Mouse (Mus musculus): Measurements from ENCODE around the gene Gpr176. TPM values are rescaled to one million over a fixed set of nuclear protein-coding genes. Genes with fewer than 3 reads are reported as not detected.

The Gpr176 gene
- polyA plus RNA-seq, 1 experiment from 2014 or later: 0.30 TPM

- no peaks in the 10 kb centered on the region for H3K27me3 ChIP-seq (ENCODE audit: control insufficient read depth, insufficient read depth, low read length)
- H3K27ac ChIP-seq (ENCODE audit: low read length): no peak overlapping the region
These were observed 31.1 kb upstream of the Gpr176 start for GRCm38 (mm10) chr2:118404336-118404735.

GRCm38 (mm10) chr2:118401834-118402727 lies 28.9 kb upstream of the Gpr176 start:
- H3K4me1 ChIP-seq (ENCODE audit: control insufficient read depth, insufficient read depth, low read length): no peaks in the 10 kb centered on the region
- WGBS: 69% methylated on average over 5 of the region's 5 CpGs
- H3K9me3 ChIP-seq (replicated peaks; ENCODE audit: control insufficient read depth, low read length): no peaks in the 10 kb centered on the region
- H3K4me3 ChIP-seq (replicated peaks; ENCODE audit: low read length): no peak overlapping the region
- H3K36me3 ChIP-seq (ENCODE audit: control insufficient read depth, insufficient read depth, low read length): no peaks in the 10 kb centered on the region
- H3K4me2 ChIP-seq (ENCODE audit: low read depth, low read length): peak overlapping the region; percentile 23; the same call in 1 of the 2 replicates
- H3K27me3 ChIP-seq (ENCODE audit: control insufficient read depth, insufficient read depth, low read length): no peaks in the 10 kb centered on the region
- no peak overlapping the region for H3K9ac ChIP-seq (ENCODE audit: low read length)
- ATAC-seq (ENCODE audit: insufficient read depth, low FRiP score): peak; percentile 82
- peak overlapping the region; percentile 76 for H3K27ac ChIP-seq (ENCODE audit: low read length)

More at GRCm38 (mm10) chr2:118404336-118404735, 31.1 kb upstream of the Gpr176 start:
- H3K4me3 ChIP-seq (replicated peaks; ENCODE audit: low read length): no peak overlapping the region
- no peaks in the 10 kb centered on the region for H3K9me3 ChIP-seq (replicated peaks; ENCODE audit: control insufficient read depth, low read length)
- no peaks in the 10 kb centered on the region for H3K36me3 ChIP-seq (ENCODE audit: control insufficient read depth, insufficient read depth, low read length)
- no peak for ATAC-seq (ENCODE audit: insufficient read depth, low FRiP score)
- no peak overlapping the region for H3K4me2 ChIP-seq (ENCODE audit: low read depth, low read length)
- 91% methylated on average over 5 of the region's 5 CpGs for WGBS
- no peak overlapping the region for H3K9ac ChIP-seq (ENCODE audit: low read length)
- H3K4me1 ChIP-seq (ENCODE audit: control insufficient read depth, insufficient read depth, low read length): no peaks in the 10 kb centered on the region

GRCm38 (mm10) chr2:118399751-118400150 lies 26.5 kb upstream of the Gpr176 start:
- Histone ChIP-seq H3K9me3 (replicated peaks; ENCODE audit: control insufficient read depth, low read length) (no peaks in the 10 kb centered on the region), H3K4me1 (ENCODE audit: control insufficient read depth, insufficient read depth, low read length) (no peaks in the 10 kb centered on the region), H3K36me3 (ENCODE audit: control insufficient read depth, insufficient read depth, low read length) (no peaks in the 10 kb centered on the region), H3K4me3 (replicated peaks; ENCODE audit: low read length) (no peak overlapping the region), H3K9ac (ENCODE audit: low read length) (no peak overlapping the region), H3K27me3 (ENCODE audit: control insufficient read depth, insufficient read depth, low read length) (no peaks in the 10 kb centered on the region), H3K27ac (ENCODE audit: low read length) (no peak overlapping the region), H3K4me2 (ENCODE audit: low read depth, low read length) (no peak overlapping the region)
- ATAC-seq (ENCODE audit: insufficient read depth, low FRiP score): no peak
- WGBS: 76% methylated on average over 5 of the region's 5 CpGs

- H3K27ac ChIP-seq (ENCODE audit: low read length): no peak overlapping the region
- no peak overlapping the region for H3K9ac ChIP-seq (ENCODE audit: low read length)
- no peaks in the 10 kb centered on the region for H3K36me3 ChIP-seq (ENCODE audit: control insufficient read depth, insufficient read depth, low read length)
- ATAC-seq (ENCODE audit: insufficient read depth, low FRiP score): no peak
- WGBS: 71% methylated on average over 5 of the region's 5 CpGs
- no peak overlapping the region for H3K4me2 ChIP-seq (ENCODE audit: low read depth, low read length)
- no peak overlapping the region for H3K4me3 ChIP-seq (replicated peaks; ENCODE audit: low read length)
- no peaks in the 10 kb centered on the region for H3K9me3 ChIP-seq (replicated peaks; ENCODE audit: control insufficient read depth, low read length)
- H3K27me3 ChIP-seq (ENCODE audit: control insufficient read depth, insufficient read depth, low read length): no peaks in the 10 kb centered on the region
- H3K4me1 ChIP-seq (ENCODE audit: control insufficient read depth, insufficient read depth, low read length): peaks cover 12% of the 10 kb centered on the region
These were observed 18.0 kb upstream of the Gpr176 start for GRCm38 (mm10) chr2:118391201-118391600.

GRCm38 (mm10) chr2:118390072-118390471 lies 16.9 kb upstream of the Gpr176 start:
- Histone ChIP-seq H3K4me3 (replicated peaks; ENCODE audit: low read length) (peak overlapping the region; percentile 68; the same call in 1 of the 2 replicates), H3K27ac (ENCODE audit: low read length) (no peak overlapping the region), H3K4me2 (ENCODE audit: low read depth, low read length) (peak overlapping the region; percentile 87; the same call in 1 of the 2 replicates), H3K9me3 (replicated peaks; ENCODE audit: control insufficient read depth, low read length) (no peaks in the 10 kb centered on the region), H3K4me1 (ENCODE audit: control insufficient read depth, insufficient read depth, low read length) (peaks cover 12% of the 10 kb centered on the region), H3K9ac (ENCODE audit: low read length) (peak overlapping the region; percentile 23; the same call in 1 of the 2 replicates), H3K36me3 (ENCODE audit: control insufficient read depth, insufficient read depth, low read length) (no peaks in the 10 kb centered on the region), H3K27me3 (ENCODE audit: control insufficient read depth, insufficient read depth, low read length) (no peaks in the 10 kb centered on the region)
- ATAC-seq (ENCODE audit: insufficient read depth, low FRiP score): no peak
- 78% methylated on average over 5 of the region's 5 CpGs for WGBS

- ATAC-seq (ENCODE audit: insufficient read depth, low FRiP score): no peak
- peak overlapping the region; percentile 89 for H3K9ac ChIP-seq (ENCODE audit: low read length)
- peak overlapping the region; percentile 68 for H3K4me3 ChIP-seq (replicated peaks; ENCODE audit: low read length)
- H3K4me2 ChIP-seq (ENCODE audit: low read depth, low read length): peak overlapping the region; percentile 87
- no peaks in the 10 kb centered on the region for H3K9me3 ChIP-seq (replicated peaks; ENCODE audit: control insufficient read depth, low read length)
- H3K27ac ChIP-seq (ENCODE audit: low read length): no peak overlapping the region
- WGBS: 27% methylated on average over 3 of the region's 3 CpGs
- no peaks in the 10 kb centered on the region for H3K36me3 ChIP-seq (ENCODE audit: control insufficient read depth, insufficient read depth, low read length)
- H3K27me3 ChIP-seq (ENCODE audit: control insufficient read depth, insufficient read depth, low read length): no peaks in the 10 kb centered on the region
- H3K4me1 ChIP-seq (ENCODE audit: control insufficient read depth, insufficient read depth, low read length): peaks cover 12% of the 10 kb centered on the region
These were observed 16.4 kb upstream of the Gpr176 start for GRCm38 (mm10) chr2:118389569-118389968.

GRCm38 (mm10) chr2:118388341-118389335 lies 15.4 kb upstream of the Gpr176 start, which contains the start of gene Eif2ak4:
Eif2ak4 (plus strand) TSS chr2:118388618.
- H3K4me1 ChIP-seq (ENCODE audit: control insufficient read depth, insufficient read depth, low read length): peaks cover 12% of the 10 kb centered on the region
- no peaks in the 10 kb centered on the region for H3K36me3 ChIP-seq (ENCODE audit: control insufficient read depth, insufficient read depth, low read length)
- under 1% methylated on average over 61 of the region's 61 CpGs for WGBS
- peak; percentile 99 for ATAC-seq (ENCODE audit: insufficient read depth, low FRiP score)
- no peaks in the 10 kb centered on the region for H3K9me3 ChIP-seq (replicated peaks; ENCODE audit: control insufficient read depth, low read length)
- H3K27ac ChIP-seq (ENCODE audit: low read length): peak within 1 kb of the TSS; percentile 90
- H3K27me3 ChIP-seq (ENCODE audit: control insufficient read depth, insufficient read depth, low read length): no peaks in the 10 kb centered on the region
- peak within 1 kb of the TSS; percentile 87 for H3K4me2 ChIP-seq (ENCODE audit: low read depth, low read length)
- peak within 1 kb of the TSS; percentile 89 for H3K9ac ChIP-seq (ENCODE audit: low read length)
- H3K4me3 ChIP-seq (replicated peaks; ENCODE audit: low read length): peak within 1 kb of the TSS; percentile 68

- no peak overlapping the region for H3K27ac ChIP-seq (ENCODE audit: low read length)
- H3K9me3 ChIP-seq (replicated peaks; ENCODE audit: control insufficient read depth, low read length): no peaks in the 10 kb centered on the region
- no peak for ATAC-seq (ENCODE audit: insufficient read depth, low FRiP score)
- no peaks in the 10 kb centered on the region for H3K36me3 ChIP-seq (ENCODE audit: control insufficient read depth, insufficient read depth, low read length)
- H3K4me3 ChIP-seq (replicated peaks; ENCODE audit: low read length): no peak overlapping the region
- no peak overlapping the region for H3K9ac ChIP-seq (ENCODE audit: low read length)
- no peaks in the 10 kb centered on the region for H3K27me3 ChIP-seq (ENCODE audit: control insufficient read depth, insufficient read depth, low read length)
- 74% methylated on average over 5 of the region's 5 CpGs for WGBS
- no peak overlapping the region for H3K4me2 ChIP-seq (ENCODE audit: low read depth, low read length)
- H3K4me1 ChIP-seq (ENCODE audit: control insufficient read depth, insufficient read depth, low read length): 0 out of 2 replicates have a peak, but pooled peaks cover 3% of the 10 kb centered on the region
These were observed 10.2 kb upstream of the Gpr176 start for GRCm38 (mm10) chr2:118383387-118383786.
